Mouse (Mus musculus) limb, embryonic 10.5 days (tissue): ENCODE data around the gene Ddo. TPM values are rescaled to one million over a fixed set of nuclear protein-coding genes. Genes with fewer than 3 reads are reported as not detected.

Source experiments
- DNase-seq: peaks from one replicate; pipeline ENCODE4 v3.0.0-alpha.2; 2017; ENCODE audit warnings: low spot score
- H3K27ac ChIP-seq: fragments of 300-500 bp; sonication (generic); 2 replicates; pipeline ENCODE4 v1.5.1; 2016; ENCODE audit warnings: mild to moderate bottlenecking
- H3K27me3 ChIP-seq: fragments of 300-500 bp; sonication (generic); 2 replicates; pipeline ENCODE4 v1.6.1; 2016; ENCODE audit warnings: low read depth, mild to moderate bottlenecking; ENCODE audit not compliant: poor library complexity, severe bottlenecking
- H3K36me3 ChIP-seq: fragments of 300-500 bp; sonication (generic); 2 replicates; pipeline ENCODE4 v1.6.1; 2016; ENCODE audit warnings: mild to moderate bottlenecking, moderate library complexity
- H3K4me1 ChIP-seq: fragments of 300-500 bp; sonication (generic); 2 replicates; pipeline ENCODE4 v1.6.1; 2016
- H3K4me3 ChIP-seq: fragments of 300-500 bp; sonication (generic); 2 replicates; pipeline ENCODE4 v1.5.1; 2016; ENCODE audit warnings: mild to moderate bottlenecking, moderate library complexity
- H3K9me3 ChIP-seq: fragments of 300-500 bp; sonication (generic); replicated peaks from 2 replicates; pipeline ENCODE4 v1.6.1; 2016; ENCODE audit warnings: mild to moderate bottlenecking
- WGBS: fragments of 180-500 bp; shearing (Covaris S2); methylation state at CpG from one replicate; pipeline ENCODE4 v1.1.7; 2016; 5-methylcytosine and 5-hydroxymethylcytosine counted together
- polyA plus RNA-seq: library from polyadenylated mRNA; unstranded; fragments of >200 nt; fragmentation: Nextera tagmentation; extraction: Ambion mirVana; gene quantifications from 2 replicates; pipeline ENCODE4 v1.2.1, GENCODE M21; 2016

The Ddo gene
- polyA plus RNA-seq, 1 experiment from 2014 or later = 0.34 TPM

DNA sequence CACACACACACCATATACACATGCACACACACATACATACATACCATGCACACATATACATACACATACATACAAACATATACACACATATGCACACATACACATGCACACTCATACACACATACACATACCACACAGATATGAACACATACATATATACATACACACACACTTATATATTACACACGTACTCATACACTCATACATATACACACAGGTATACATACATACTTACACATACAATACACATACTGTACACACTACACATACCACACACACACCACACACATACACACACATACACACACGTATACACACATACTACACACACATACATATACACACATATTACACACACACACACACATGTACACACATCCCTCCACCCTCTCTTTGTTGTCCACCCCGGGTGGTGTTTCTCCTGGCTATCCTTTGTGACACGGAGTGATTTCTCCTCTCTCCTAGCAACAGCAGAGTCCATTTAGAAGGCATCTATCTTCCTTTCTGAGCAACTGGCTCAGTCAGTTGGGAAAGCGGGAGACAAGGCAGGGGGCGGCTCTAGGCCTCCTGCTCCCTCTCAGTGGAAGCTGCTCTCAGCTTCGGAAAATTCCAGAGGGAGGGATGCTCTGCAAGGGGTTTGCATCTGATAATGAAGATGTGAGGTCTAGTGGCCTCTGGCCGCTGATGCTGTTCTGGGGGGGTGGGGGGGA lies 42.9 kb downstream of the Ddo start:
- no peak overlapping the region for H3K4me3 ChIP-seq
- no peak for DNase-seq
- H3K27ac ChIP-seq = 0 out of 2 replicates have a peak overlapping the region, but pooled peaks have one; percentile 19
- peaks cover 16% of the 10 kb centered on the region for H3K4me1 ChIP-seq
- no peaks in the 10 kb centered on the region for H3K9me3 ChIP-seq
- no peaks in the 10 kb centered on the region for H3K36me3 ChIP-seq
- no peaks in the 10 kb centered on the region for H3K27me3 ChIP-seq
- 67% methylated on average over 8 of the region's 8 CpGs for WGBS

GRCm38 (mm10) chr10:40673297-40673665 lies 43.5 kb downstream of the Ddo start:
- DNase-seq = no peak
- H3K4me3 ChIP-seq = no peak overlapping the region
- no peaks in the 10 kb centered on the region for H3K9me3 ChIP-seq
- peaks cover 16% of the 10 kb centered on the region for H3K4me1 ChIP-seq
- 0 out of 2 replicates have a peak overlapping the region, but pooled peaks have one; percentile 19 for H3K27ac ChIP-seq
- no peaks in the 10 kb centered on the region for H3K27me3 ChIP-seq
- 73% methylated on average over 7 of the region's 7 CpGs for WGBS
- no peaks in the 10 kb centered on the region for H3K36me3 ChIP-seq

- peak; percentile 58 for DNase-seq
- Histone ChIP-seq H3K27ac (peak overlapping the region; percentile 84), H3K4me3 (peak overlapping the region; percentile 47), H3K9me3 (no peaks in the 10 kb centered on the region), H3K27me3 (no peaks in the 10 kb centered on the region), H3K36me3 (no peaks in the 10 kb centered on the region), H3K4me1 (peaks cover 16% of the 10 kb centered on the region)
- 6% methylated on average over 13 of the region's 13 CpGs for WGBS
Measured at GRCm38 (mm10) chr10:40674151-40674550, 44.3 kb downstream of the Ddo start.

DNA sequence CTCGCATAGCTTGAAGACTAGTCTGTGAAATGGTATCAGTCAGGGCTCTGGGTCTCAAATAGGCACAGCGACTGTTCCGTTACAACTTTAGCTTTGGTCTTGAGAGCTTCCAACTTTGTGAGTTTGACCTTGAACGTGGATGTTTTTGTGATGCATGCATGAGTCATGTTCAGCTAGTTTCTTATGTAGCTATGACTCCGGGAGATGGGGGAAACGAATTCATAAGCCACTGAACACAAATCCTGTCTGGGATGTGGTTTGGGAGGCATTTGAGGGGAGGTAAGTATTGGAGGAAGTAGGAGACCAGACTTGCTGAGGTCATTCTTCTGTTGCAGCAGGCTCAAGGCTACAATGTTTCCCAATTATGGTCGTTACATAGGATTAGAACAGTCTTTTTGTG lies 46.1 kb downstream of the Ddo start:
- Histone ChIP-seq H3K4me3 (no peak overlapping the region), H3K27ac (no peak overlapping the region), H3K9me3 (no peaks in the 10 kb centered on the region), H3K27me3 (no peaks in the 10 kb centered on the region), H3K36me3 (no peaks in the 10 kb centered on the region), H3K4me1 (peaks cover 16% of the 10 kb centered on the region)
- WGBS = 90% methylated on average over 7 of the region's 7 CpGs
- no peak for DNase-seq

- H3K4me1 ChIP-seq = peaks cover 22% of the 10 kb centered on the region
- H3K9me3 ChIP-seq = no peaks in the 10 kb centered on the region
- no peak overlapping the region for H3K4me3 ChIP-seq
- DNase-seq = no peak
- no peak overlapping the region for H3K27ac ChIP-seq
- WGBS = 81% methylated on average over 3 of the region's 3 CpGs
- no peaks in the 10 kb centered on the region for H3K27me3 ChIP-seq
- H3K36me3 ChIP-seq = no peaks in the 10 kb centered on the region
Measured at GRCm38 (mm10) chr10:40678477-40678876, 48.7 kb downstream of the Ddo start.

GRCm38 (mm10) chr10:40682470-40682869 lies 52.7 kb downstream of the Ddo start:
- Histone ChIP-seq H3K27ac (no peak overlapping the region), H3K9me3 (no peaks in the 10 kb centered on the region), H3K27me3 (no peaks in the 10 kb centered on the region), H3K4me3 (peak overlapping the region; percentile 70), H3K4me1 (peaks cover 21% of the 10 kb centered on the region), H3K36me3 (no peaks in the 10 kb centered on the region)
- no peak for DNase-seq
- 36% methylated on average over 8 of the region's 8 CpGs for WGBS

- H3K9me3 ChIP-seq = no peaks in the 10 kb centered on the region
- H3K4me3 ChIP-seq = peak within 1 kb of the TSS; percentile 70
- WGBS = under 1% methylated on average over 50 of the region's 50 CpGs
- peaks cover 21% of the 10 kb centered on the region for H3K4me1 ChIP-seq
- H3K27me3 ChIP-seq = no peaks in the 10 kb centered on the region
- DNase-seq = peak; percentile 84
- peak within 1 kb of the TSS; percentile 95 for H3K27ac ChIP-seq
- no peaks in the 10 kb centered on the region for H3K36me3 ChIP-seq
Measured at GRCm38 (mm10) chr10:40683092-40683867, 53.5 kb downstream of the Ddo start, which contains the start of gene Mettl24. Gene Mettl24 (plus strand): TSS chr10:40683282.

DNA sequence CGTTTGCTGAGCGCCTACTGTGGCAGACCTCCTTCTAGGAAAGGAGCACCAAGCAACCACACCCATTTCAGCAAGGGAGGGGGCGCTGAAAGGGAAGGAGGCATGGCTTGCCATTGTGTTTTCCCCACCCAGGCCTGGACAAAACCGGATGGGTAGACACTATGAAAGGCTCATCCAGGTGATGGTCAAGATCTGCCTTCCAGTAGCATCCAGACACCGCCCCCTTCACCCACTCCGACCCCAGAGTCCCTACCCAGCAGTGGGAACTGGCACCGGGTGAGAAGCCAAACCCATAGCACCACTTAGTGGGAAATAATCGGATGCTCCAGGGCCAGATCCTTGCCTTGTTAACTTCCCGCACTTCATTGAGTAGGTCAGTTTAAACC lies 54.0 kb downstream of the Ddo start:
- 63% methylated on average over 9 of the region's 9 CpGs for WGBS
- peaks cover 21% of the 10 kb centered on the region for H3K4me1 ChIP-seq
- H3K36me3 ChIP-seq = no peaks in the 10 kb centered on the region
- peak overlapping the region; percentile 95 for H3K27ac ChIP-seq
- DNase-seq = no peak
- H3K4me3 ChIP-seq = peak overlapping the region; percentile 70
- no peaks in the 10 kb centered on the region for H3K9me3 ChIP-seq
- no peaks in the 10 kb centered on the region for H3K27me3 ChIP-seq

DNA sequence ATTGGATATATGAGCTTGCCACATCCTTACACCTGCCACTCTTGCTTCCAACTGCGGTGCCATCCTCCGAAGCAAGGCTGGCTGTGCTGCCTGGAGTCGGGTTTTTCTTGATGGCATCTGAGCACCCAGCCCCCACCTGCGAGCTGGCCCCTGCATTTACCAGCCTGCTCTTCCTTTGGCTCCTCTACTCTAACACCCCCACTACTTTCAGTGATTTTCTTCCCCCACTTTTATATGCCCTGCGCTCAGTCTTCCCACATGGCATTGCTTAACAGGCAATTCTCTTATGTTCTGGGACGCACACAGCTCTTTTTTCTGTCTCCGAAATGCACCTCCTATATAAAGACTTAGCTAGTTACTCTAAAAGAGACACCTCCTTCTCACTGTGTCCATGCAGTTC lies 54.5 kb downstream of the Ddo start:
- Histone ChIP-seq H3K36me3 (no peaks in the 10 kb centered on the region), H3K27ac (no peak overlapping the region), H3K4me1 (peaks cover 21% of the 10 kb centered on the region), H3K27me3 (no peaks in the 10 kb centered on the region), H3K4me3 (no peak overlapping the region), H3K9me3 (no peaks in the 10 kb centered on the region)
- WGBS = 91% methylated on average over 7 of the region's 7 CpGs
- no peak for DNase-seq

DNA sequence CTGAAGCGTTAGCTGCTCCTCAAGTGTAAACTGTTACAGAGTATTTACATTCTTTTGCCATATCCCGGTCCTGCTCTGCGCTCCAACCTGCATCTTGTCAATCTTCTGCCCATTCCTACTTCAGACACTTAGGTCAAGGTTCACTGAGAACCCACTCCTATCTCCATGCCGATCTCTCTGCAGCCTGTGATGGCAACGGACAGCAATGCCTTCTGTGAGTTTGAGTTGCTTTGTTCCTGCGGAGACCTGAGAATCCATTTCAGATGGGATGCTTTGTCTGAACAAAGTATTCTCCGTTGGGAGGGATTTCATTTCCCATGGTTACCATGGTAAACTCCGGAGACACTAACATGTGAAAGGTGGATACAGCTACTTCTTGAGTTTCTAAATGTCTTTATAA lies 55.8 kb downstream of the Ddo start:
- 64% methylated on average over 8 of the region's 8 CpGs for WGBS
- Histone ChIP-seq H3K4me1 (peaks cover 21% of the 10 kb centered on the region), H3K9me3 (no peaks in the 10 kb centered on the region), H3K36me3 (no peaks in the 10 kb centered on the region), H3K27me3 (no peaks in the 10 kb centered on the region), H3K4me3 (no peak overlapping the region), H3K27ac (no peak overlapping the region)
- DNase-seq = no peak

GRCm38 (mm10) chr10:40686976-40687375 lies 57.2 kb downstream of the Ddo start:
- DNase-seq = no peak
- Histone ChIP-seq H3K9me3 (no peaks in the 10 kb centered on the region), H3K4me3 (no peak overlapping the region), H3K36me3 (no peaks in the 10 kb centered on the region), H3K4me1 (peaks cover 21% of the 10 kb centered on the region), H3K27me3 (no peaks in the 10 kb centered on the region), H3K27ac (no peak overlapping the region)
- WGBS = 82% methylated on average over 4 of the region's 4 CpGs

- Histone ChIP-seq H3K27ac (no peak overlapping the region), H3K4me3 (no peak overlapping the region), H3K36me3 (no peaks in the 10 kb centered on the region), H3K27me3 (no peaks in the 10 kb centered on the region), H3K4me1 (peaks cover 19% of the 10 kb centered on the region), H3K9me3 (no peaks in the 10 kb centered on the region)
- no peak for DNase-seq
- WGBS = 70% methylated on average over 2 of the region's 2 CpGs
Measured at GRCm38 (mm10) chr10:40687407-40687806, 57.6 kb downstream of the Ddo start.

DNA sequence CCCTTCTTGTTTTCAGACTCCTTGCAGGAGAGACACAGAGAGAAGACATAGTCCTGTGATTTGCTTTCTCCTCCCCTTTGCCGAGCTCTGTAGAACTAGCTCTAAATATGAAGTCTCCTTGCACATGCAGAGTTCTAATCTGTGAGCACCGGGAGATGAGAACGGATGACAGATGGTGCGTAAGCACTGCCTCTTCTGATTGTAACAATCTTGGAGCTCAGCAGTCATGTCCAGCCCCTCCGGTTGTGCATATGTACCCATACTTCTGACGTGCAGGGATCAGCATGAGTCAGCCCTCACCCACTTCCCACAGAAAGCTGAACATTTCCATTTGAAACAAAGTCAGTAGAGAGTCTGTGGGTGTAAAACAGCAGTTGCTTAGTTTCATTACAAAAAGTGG lies 58.5 kb downstream of the Ddo start:
- H3K4me3 ChIP-seq = no peak overlapping the region
- peaks cover 11% of the 10 kb centered on the region for H3K4me1 ChIP-seq
- 88% methylated on average over 6 of the region's 6 CpGs for WGBS
- DNase-seq = no peak
- no peak overlapping the region for H3K27ac ChIP-seq
- no peaks in the 10 kb centered on the region for H3K9me3 ChIP-seq
- H3K27me3 ChIP-seq = no peaks in the 10 kb centered on the region
- H3K36me3 ChIP-seq = no peaks in the 10 kb centered on the region
